Mouse (Mus musculus) forebrain, embryonic 16.5 days (tissue): ENCODE data around the gene Scamp5. TPM values are rescaled to one million over a fixed set of nuclear protein-coding genes. Genes with fewer than 3 reads are reported as not detected.
A peak's percentile ranks its signal among the peaks of the same experiment; 100 is the strongest.

Experiments
- ATAC-seq: fragments of 200-750 bp; cut with Nextera tagmentation; 2 replicates; pipeline ENCODE4 v1.8.0; 2017; ENCODE audit warnings: mild to moderate bottlenecking, moderate library complexity
- H3K27ac ChIP-seq: fragments of 300-500 bp; sonication (generic); 2 replicates; pipeline ENCODE4 v1.5.1; 2014; ENCODE audit warnings: low read length, control low read depth
- H3K27me3 ChIP-seq: fragments of 300-500 bp; sonication (generic); replicated peaks from 2 replicates; pipeline ENCODE4 v1.6.1; 2014; ENCODE audit warnings: low read length; ENCODE audit not compliant: control insufficient read depth, insufficient read depth
- H3K36me3 ChIP-seq: fragments of 300-500 bp; sonication (generic); 2 replicates; pipeline ENCODE4 v1.6.1; 2014; ENCODE audit not compliant: control insufficient read depth, insufficient read depth
- H3K4me1 ChIP-seq: fragments of 300-500 bp; sonication (generic); replicated peaks from 2 replicates; pipeline ENCODE4 v1.6.1; 2014; ENCODE audit warnings: low read length; ENCODE audit not compliant: control insufficient read depth, insufficient read depth
- H3K4me2 ChIP-seq: fragments of 300-500 bp; sonication (generic); 2 replicates; pipeline ENCODE4 v1.6.1; 2014; ENCODE audit warnings: mild to moderate bottlenecking, low read length, control low read depth
- H3K4me3 ChIP-seq: fragments of 300-500 bp; sonication (generic); replicated peaks from 2 replicates; pipeline ENCODE4 v1.5.1; 2014; ENCODE audit warnings: mild to moderate bottlenecking, low read length, control low read depth
- H3K9ac ChIP-seq: fragments of 300-500 bp; sonication (generic); replicated peaks from 2 replicates; pipeline ENCODE4 v1.6.1; 2014; ENCODE audit warnings: low read depth, low read length, control low read depth
- H3K9me3 ChIP-seq: fragments of 300-500 bp; sonication (generic); 2 replicates; pipeline ENCODE4 v1.6.1; 2016; ENCODE audit warnings: low read length; ENCODE audit not compliant: control insufficient read depth
- WGBS: fragments of 180-500 bp; shearing (Covaris S2); extraction: QIAGEN DNeasy Blood & Tissue Kit; methylation state at CpG from one replicate; pipeline ENCODE4 v1.1.7; 2014; 5-methylcytosine and 5-hydroxymethylcytosine counted together
- polyA plus RNA-seq: library from polyadenylated mRNA; unstranded; fragments of >200 nt; fragmentation: Nextera tagmentation; extraction: Ambion mirVana; gene quantifications from 2 replicates; pipeline ENCODE4 v1.2.1, GENCODE M21; 2015

The Scamp5 gene
- polyA plus RNA-seq, 1 experiment from 2014 or later = 135 TPM

DNA sequence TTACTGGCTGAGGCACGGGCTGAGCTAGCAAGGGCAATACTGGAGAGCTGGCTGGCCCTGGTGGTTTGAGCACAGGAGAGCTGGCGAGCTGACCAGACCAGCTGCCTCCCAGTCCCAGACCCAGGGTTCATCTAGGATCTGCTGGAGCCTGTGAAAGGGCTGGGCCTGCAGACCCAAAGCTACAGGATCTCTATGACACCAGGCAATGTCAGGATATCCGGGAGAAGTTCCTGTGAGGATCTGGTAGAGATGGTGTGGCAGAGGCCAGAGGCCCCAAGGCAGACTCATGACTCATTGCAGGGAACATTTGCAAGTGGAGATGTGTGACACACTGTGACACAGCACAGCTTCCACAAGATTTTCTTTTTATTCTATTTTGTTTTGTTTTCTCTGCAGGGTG, 42.7 kb downstream of the Scamp5 start:
- no peak for ATAC-seq
- H3K9me3 ChIP-seq = no peaks in the 10 kb centered on the region
- H3K27ac ChIP-seq = no peak overlapping the region
- no peak overlapping the region for H3K4me2 ChIP-seq
- no peaks in the 10 kb centered on the region for H3K36me3 ChIP-seq
- H3K4me3 ChIP-seq = no peak overlapping the region
- H3K27me3 ChIP-seq = no peaks in the 10 kb centered on the region
- no peak overlapping the region for H3K9ac ChIP-seq
- H3K4me1 ChIP-seq = peaks cover 7% of the 10 kb centered on the region
- WGBS = 84% methylated on average over 3 of the region's 3 CpGs

DNA sequence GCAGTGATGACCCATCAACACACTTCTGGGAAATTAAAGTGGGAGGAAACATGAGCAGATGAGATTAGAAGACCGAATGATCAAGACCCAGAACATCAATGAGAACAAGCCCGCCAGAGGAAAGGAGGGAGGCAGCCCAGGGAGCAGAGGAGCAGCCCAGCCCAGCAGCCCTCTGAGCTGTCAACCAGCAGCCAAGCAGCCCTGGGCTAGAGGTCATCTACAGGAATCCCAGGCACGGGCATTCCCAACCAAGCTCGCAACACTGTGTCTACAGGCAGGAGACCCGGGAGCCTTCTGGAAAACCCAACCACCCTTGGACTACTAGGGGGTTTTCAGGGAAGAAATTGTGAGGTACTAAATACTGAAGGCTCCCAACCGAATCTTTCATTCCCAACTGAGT, 43.8 kb downstream of the Scamp5 start:
- no peak for ATAC-seq
- 87% methylated on average over 6 of the region's 6 CpGs for WGBS

DNA sequence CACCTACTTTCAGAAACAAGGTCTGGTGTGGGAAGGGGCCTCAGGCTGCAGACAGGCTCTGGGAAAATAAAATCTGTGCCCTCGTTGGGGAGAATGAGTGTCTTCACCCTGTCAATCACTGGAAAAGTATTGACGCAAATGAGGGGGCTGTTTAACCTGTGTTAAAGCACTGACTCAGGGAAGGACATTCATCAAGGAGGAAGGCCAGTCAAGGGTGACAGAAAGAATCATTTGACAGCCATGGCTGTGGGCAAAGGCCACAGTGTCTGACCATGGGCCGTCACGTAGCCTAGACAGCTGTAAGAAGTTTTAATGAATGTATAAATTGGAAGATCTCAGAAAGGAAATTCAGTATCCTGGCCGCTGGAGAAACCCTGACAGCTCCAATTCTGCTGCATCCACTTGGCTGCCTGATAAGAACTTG, 46.2 kb downstream of the Scamp5 start:
- Histone ChIP-seq H3K4me1 (peaks cover 7% of the 10 kb centered on the region), H3K9me3 (no peaks in the 10 kb centered on the region), H3K27me3 (no peaks in the 10 kb centered on the region), H3K9ac (no peak overlapping the region), H3K36me3 (no peaks in the 10 kb centered on the region), H3K4me2 (no peak overlapping the region), H3K27ac (no peak overlapping the region), H3K4me3 (no peak overlapping the region)
- WGBS = 81% methylated on average over 5 of the region's 5 CpGs
- no peak for ATAC-seq

More for the DNA sequence above, 43.8 kb downstream of the Scamp5 start:
- Histone ChIP-seq H3K4me3 (no peak overlapping the region), H3K9ac (no peak overlapping the region), H3K27ac (no peak overlapping the region), H3K27me3 (no peaks in the 10 kb centered on the region), H3K9me3 (no peaks in the 10 kb centered on the region), H3K4me1 (peaks cover 7% of the 10 kb centered on the region), H3K36me3 (no peaks in the 10 kb centered on the region), H3K4me2 (no peak overlapping the region)

GRCm38 (mm10) chr9:57421121-57421571, 46.7 kb downstream of the Scamp5 start:
- Histone ChIP-seq H3K4me2 (no peak overlapping the region), H3K4me1 (peaks cover 7% of the 10 kb centered on the region), H3K27me3 (no peaks in the 10 kb centered on the region), H3K9me3 (no peaks in the 10 kb centered on the region), H3K27ac (no peak overlapping the region), H3K9ac (no peak overlapping the region), H3K36me3 (no peaks in the 10 kb centered on the region), H3K4me3 (no peak overlapping the region)
- 89% methylated on average over 9 of the region's 9 CpGs for WGBS
- no peak for ATAC-seq

- Histone ChIP-seq H3K9me3 (no peaks in the 10 kb centered on the region), H3K4me1 (peaks cover 7% of the 10 kb centered on the region), H3K27ac (no peak overlapping the region), H3K27me3 (no peaks in the 10 kb centered on the region), H3K4me2 (no peak overlapping the region), H3K4me3 (no peak overlapping the region), H3K9ac (no peak overlapping the region), H3K36me3 (no peaks in the 10 kb centered on the region)
- ATAC-seq = peak; percentile 72
- WGBS = 62% methylated on average over 20 of the region's 20 CpGs
Observed at GRCm38 (mm10) chr9:57420321-57421120, 47.3 kb downstream of the Scamp5 start.

GRCm38 (mm10) chr9:57419521-57420267, 48.2 kb downstream of the Scamp5 start:
- no peak overlapping the region for H3K9ac ChIP-seq
- no peaks in the 10 kb centered on the region for H3K27me3 ChIP-seq
- no peak overlapping the region for H3K4me2 ChIP-seq
- H3K36me3 ChIP-seq = no peaks in the 10 kb centered on the region
- 90% methylated on average over 16 of the region's 16 CpGs for WGBS
- H3K4me1 ChIP-seq = peaks cover 7% of the 10 kb centered on the region
- H3K4me3 ChIP-seq = no peak overlapping the region
- no peak overlapping the region for H3K27ac ChIP-seq
- no peaks in the 10 kb centered on the region for H3K9me3 ChIP-seq
- 0 out of 2 replicates have a peak, but pooled peaks have one; percentile 49 for ATAC-seq

- no peak overlapping the region for H3K4me2 ChIP-seq
- WGBS = 85% methylated on average over 8 of the region's 8 CpGs
- H3K36me3 ChIP-seq = no peaks in the 10 kb centered on the region
- peaks cover 7% of the 10 kb centered on the region for H3K4me1 ChIP-seq
- no peak overlapping the region for H3K27ac ChIP-seq
- H3K27me3 ChIP-seq = no peaks in the 10 kb centered on the region
- no peak overlapping the region for H3K9ac ChIP-seq
- H3K4me3 ChIP-seq = no peak overlapping the region
- ATAC-seq = no peak
- no peaks in the 10 kb centered on the region for H3K9me3 ChIP-seq
Observed at GRCm38 (mm10) chr9:57417341-57417740, 50.5 kb downstream of the Scamp5 start.

DNA sequence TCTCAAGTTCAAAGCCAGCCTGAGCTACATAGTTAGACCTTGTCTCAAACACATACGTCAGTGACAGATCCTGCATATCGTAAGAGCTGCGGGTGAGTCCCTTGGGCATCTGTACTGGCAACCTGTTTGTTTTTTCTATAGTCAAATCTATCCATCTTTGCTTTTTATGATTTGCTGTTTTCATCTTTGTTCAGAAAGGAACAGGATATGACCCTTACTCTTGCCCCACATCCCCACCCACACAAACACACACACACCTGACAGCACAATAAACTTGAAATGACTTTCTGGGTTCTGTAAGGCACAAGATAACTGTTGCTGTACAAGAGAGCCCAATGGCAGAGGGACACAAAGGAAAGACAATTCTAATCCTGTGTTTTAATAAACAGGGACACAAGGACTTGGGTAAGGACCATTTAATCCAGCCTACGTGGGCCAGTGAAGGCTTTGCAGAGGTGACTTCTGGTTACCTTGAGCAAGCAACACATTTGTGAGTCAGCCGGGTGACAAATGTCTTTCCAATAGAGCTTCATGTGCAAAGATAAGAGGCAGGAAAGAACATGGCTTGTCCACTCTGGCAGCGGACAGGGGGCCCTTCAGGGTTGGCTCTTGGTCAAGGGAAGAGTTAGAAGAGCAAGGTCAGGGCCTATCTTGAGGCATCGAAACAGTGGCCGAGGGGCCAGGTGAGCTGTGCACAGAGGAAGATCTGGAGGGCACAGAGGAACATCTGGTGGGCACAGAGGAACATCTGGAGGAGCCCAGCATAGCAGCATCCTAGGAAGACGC, 60.5 kb downstream of the Scamp5 start:
- H3K4me3 ChIP-seq = no peak overlapping the region
- H3K27me3 ChIP-seq = no peaks in the 10 kb centered on the region
- H3K9ac ChIP-seq = no peak overlapping the region
- H3K9me3 ChIP-seq = no peaks in the 10 kb centered on the region
- H3K4me1 ChIP-seq = no peaks in the 10 kb centered on the region
- H3K27ac ChIP-seq = no peak overlapping the region
- no peak overlapping the region for H3K4me2 ChIP-seq
- WGBS = 94% methylated on average over 9 of the region's 9 CpGs
- no peaks in the 10 kb centered on the region for H3K36me3 ChIP-seq
- ATAC-seq = no peak

DNA sequence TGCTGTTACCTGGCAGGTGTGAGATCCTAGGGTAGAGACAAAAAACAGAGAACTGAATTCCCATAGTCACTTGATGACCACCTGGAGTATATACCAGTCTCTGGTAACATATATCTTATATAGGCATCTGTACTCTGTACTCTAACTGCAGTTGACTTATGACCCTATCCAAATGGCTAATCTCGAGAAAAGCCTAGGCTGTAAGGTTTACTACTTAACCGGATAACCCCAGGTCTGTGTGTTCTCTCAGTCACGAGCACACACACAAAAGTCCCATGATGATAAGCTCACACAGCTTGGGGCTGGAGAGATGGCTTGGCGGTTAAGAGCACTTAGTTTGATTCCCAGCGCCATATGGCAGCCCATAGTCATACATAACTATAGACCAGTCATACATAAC, 61.5 kb downstream of the Scamp5 start:
- Histone ChIP-seq H3K4me1 (no peaks in the 10 kb centered on the region), H3K36me3 (no peaks in the 10 kb centered on the region), H3K4me3 (no peak overlapping the region), H3K4me2 (no peak overlapping the region), H3K27ac (no peak overlapping the region), H3K27me3 (no peaks in the 10 kb centered on the region), H3K9ac (no peak overlapping the region), H3K9me3 (no peaks in the 10 kb centered on the region)
- ATAC-seq = no peak
- 92% methylated on average over 5 of the region's 5 CpGs for WGBS
